ENCODE assay signal across 9 mouse cellular contexts in the genomic region with DNA sequence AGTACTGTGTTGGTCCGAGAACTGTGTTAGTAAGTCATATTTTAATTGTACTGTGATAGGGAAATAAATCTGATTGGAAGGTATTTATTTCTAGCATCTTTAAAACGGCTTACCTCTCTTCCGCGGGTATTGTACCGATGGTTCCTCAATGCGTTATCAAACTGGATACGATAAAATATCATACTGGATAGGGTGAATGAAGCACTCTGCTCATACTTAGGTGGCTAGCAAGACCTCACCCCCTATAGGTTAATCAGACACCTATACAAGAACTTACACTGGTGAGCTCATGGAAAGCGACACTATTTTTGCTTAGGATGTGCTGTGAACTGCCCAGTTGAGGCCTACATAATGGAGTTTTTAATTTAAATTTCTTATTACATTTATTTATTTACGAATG. TPM values are rescaled to one million over a fixed set of nuclear protein-coding genes. Genes with fewer than 3 reads are reported as not detected.
DNase-seq lines count a peak whose midpoint lies in the region; ATAC-seq and TF ChIP-seq lines count a peak whose summit lies in the region.
"Had no signal": no experiment of that assay in that cellular context is flagged by ENCODE, and none has a peak within 500 bp of the region (broad histone marks: within the 10 kb centered on the region; RNA-seq: fewer than 3 reads in every experiment).

No protein-coding gene starts in this region.

- peak overlapping the region; percentile 85 for H3K27ac ChIP-seq in cerebellum, adult 2 months (ENCODE audit: insufficient read depth, low read length)
- peak overlapping the region; percentile 93 for H3K27ac ChIP-seq in neural tube, embryonic 11.5 days (ENCODE audit: low read depth, low read length)
- peak overlapping the region; percentile 98 for H3K27ac ChIP-seq in limb, embryonic 13.5 days
- H3K27ac ChIP-seq in stomach, embryonic 14.5 days (ENCODE audit: low read length): peak overlapping the region; percentile 91

- TF ChIP-seq CTCF in cerebellum, adult 2 months (IDR thresholded peaks at IDR 0.05; ENCODE audit: borderline replicate concordance, insufficient read depth, low read depth, low read length): no peak

- WGBS in cerebellum, adult 2 months: 68% methylated on average over 9 of the region's 9 CpGs
- WGBS in neural tube, embryonic 11.5 days: 78% methylated on average over 9 of the region's 9 CpGs
- 73% methylated on average over 9 of the region's 9 CpGs for WGBS in limb, embryonic 13.5 days
- 72% methylated on average over 9 of the region's 9 CpGs for WGBS in stomach, embryonic 14.5 days

- peak overlapping the region; percentile 56 for H3K9ac ChIP-seq in neural tube, embryonic 11.5 days (ENCODE audit: low read length)
- peak overlapping the region; percentile 70 for H3K9ac ChIP-seq in limb, embryonic 13.5 days
- peak overlapping the region; percentile 61 for H3K9ac ChIP-seq in stomach, embryonic 14.5 days (replicated peaks; ENCODE audit: low read depth, low read length)

- ATAC-seq in neural tube, embryonic 11.5 days (ENCODE audit: insufficient read depth, low FRiP score, low TSS enrichment): no peak
- ATAC-seq in limb, embryonic 13.5 days (ENCODE audit: low FRiP score, low read depth): no peak
- ATAC-seq in stomach, embryonic 14.5 days (ENCODE audit: insufficient number of reproducible peaks, insufficient read depth, low FRiP score, low read depth): no peak

- TF ChIP-seq POLR2A in cerebellum, adult 2 months (IDR thresholded peaks at IDR 0.05; ENCODE audit: borderline replicate concordance, insufficient read depth, low read length): no peak

- H3K9me3 ChIP-seq in neural tube, embryonic 11.5 days (ENCODE audit: control insufficient read depth, low read length): no peaks in the 10 kb centered on the region
- H3K9me3 ChIP-seq in limb, embryonic 13.5 days: no peaks in the 10 kb centered on the region
- no peaks in the 10 kb centered on the region for H3K9me3 ChIP-seq in stomach, embryonic 14.5 days (ENCODE audit: control insufficient read depth, low read depth, low read length)

- no peaks in the 10 kb centered on the region; the same call in 1 of the 2 replicates for H3K36me3 ChIP-seq in neural tube, embryonic 11.5 days (ENCODE audit: control insufficient read depth, insufficient read depth, low read length)
- H3K36me3 ChIP-seq in limb, embryonic 13.5 days: peaks cover 27% of the 10 kb centered on the region
- H3K36me3 ChIP-seq in stomach, embryonic 14.5 days (ENCODE audit: control insufficient read depth, insufficient read depth, low read length): peaks cover 4% of the 10 kb centered on the region

- peak overlapping the region; percentile 78 for H3K4me3 ChIP-seq in cerebellum, adult 2 months (replicated peaks; ENCODE audit: insufficient read depth, low read depth, low read length)
- H3K4me3 ChIP-seq in neural tube, embryonic 11.5 days (ENCODE audit: low read depth, low read length): peak overlapping the region; percentile 57
- peak overlapping the region; percentile 68 for H3K4me3 ChIP-seq in limb, embryonic 13.5 days
- peak overlapping the region; percentile 55 for H3K4me3 ChIP-seq in stomach, embryonic 14.5 days (ENCODE audit: low read depth, low read length)

- H3K27me3 ChIP-seq in cerebellum, adult 2 months (ENCODE audit: control insufficient read depth, insufficient read depth, low read length): no peaks in the 10 kb centered on the region
- H3K27me3 ChIP-seq in neural tube, embryonic 11.5 days (ENCODE audit: control insufficient read depth, insufficient read depth, low read length): no peaks in the 10 kb centered on the region
- H3K27me3 ChIP-seq in limb, embryonic 13.5 days: no peaks in the 10 kb centered on the region
- H3K27me3 ChIP-seq in stomach, embryonic 14.5 days (ENCODE audit: control insufficient read depth, insufficient read depth, low read length): no peaks in the 10 kb centered on the region

- intact Hi-C loops in gastrocnemius, postnatal 14 days (cut with DNase I; ENCODE audit: low total_unique reads): no loop called here

- DNase-seq in cerebellum, adult 2 months: no peak
- no peak for DNase-seq in cerebellum, postnatal 4 days (ENCODE audit: low spot score in 2 of 2)
- DNase-seq in neural tube, embryonic 11.5 days (ENCODE audit: low spot score): no peak
- DNase-seq in neural tube, embryonic 10.5 days (ENCODE audit: extremely low spot score, low spot score): no peak
- no peak for DNase-seq in gastrocnemius, postnatal 14 days
- DNase-seq in spleen, adult 12 weeks (ENCODE audit: low spot score): no peak
- DNase-seq: kidney, postnatal 36 days had no signal

- H3K4me2 ChIP-seq in neural tube, embryonic 11.5 days (ENCODE audit: low read depth): peak overlapping the region; percentile 70
- H3K4me2 ChIP-seq in limb, embryonic 13.5 days (replicated peaks): peak overlapping the region; percentile 85
- H3K4me2 ChIP-seq in stomach, embryonic 14.5 days (replicated peaks; ENCODE audit: low read depth, low read length): peak overlapping the region; percentile 59

- H3K4me1 ChIP-seq in cerebellum, adult 2 months (ENCODE audit: control insufficient read depth, insufficient read depth, low read length): peaks cover 7% of the 10 kb centered on the region; the same call in 1 of the 2 replicates
- H3K4me1 ChIP-seq in neural tube, embryonic 11.5 days (ENCODE audit: control insufficient read depth, insufficient read depth, low read length): 0 out of 2 replicates have a peak, but pooled peaks cover 4% of the 10 kb centered on the region
- peaks cover 29% of the 10 kb centered on the region for H3K4me1 ChIP-seq in limb, embryonic 13.5 days
- H3K4me1 ChIP-seq in stomach, embryonic 14.5 days (ENCODE audit: control insufficient read depth, insufficient read depth, low read length): peaks cover 10% of the 10 kb centered on the region

RNA-seq across cellular contexts. Expression of a gene that starts 0.9 kb away (rescaled TPM):
- 93.2 and 95.5 TPM in 2 replicates for polyA plus RNA-seq in cerebellum, adult 2 months (2012; rRNA removed)
- 89.1 and 90.4 TPM in 2 replicates for polyA plus RNA-seq in neural tube, embryonic 11.5 days (2014; fragmentation: Nextera tagmentation; extraction: Ambion mirVana)
- polyA plus RNA-seq in limb, embryonic 13.5 days (2015; fragmentation: Nextera tagmentation; extraction: Ambion mirVana): 128 and 133 TPM in 2 replicates
- polyA plus RNA-seq in stomach, embryonic 14.5 days (2014; fragmentation: Nextera tagmentation; extraction: Ambion mirVana): 116 and 118 TPM in 2 replicates
- 10 to 100 TPM; 35.6 to 47.3 TPM for total RNA-seq in gastrocnemius, postnatal 14 days (2021)

RNA-seq across cellular contexts. Expression of a gene that starts 1.2 kb away (rescaled TPM):
- polyA plus RNA-seq in cerebellum, adult 2 months (2012; rRNA removed): 25.4 and 28.8 TPM in 2 replicates
- 34.9 and 35.4 TPM in 2 replicates for polyA plus RNA-seq in neural tube, embryonic 11.5 days (2014; fragmentation: Nextera tagmentation; extraction: Ambion mirVana)
- polyA plus RNA-seq in limb, embryonic 13.5 days (2015; fragmentation: Nextera tagmentation; extraction: Ambion mirVana): 44.9 and 46.0 TPM in 2 replicates
- polyA plus RNA-seq in stomach, embryonic 14.5 days (2014; fragmentation: Nextera tagmentation; extraction: Ambion mirVana): 44.0 and 46.6 TPM in 2 replicates
- total RNA-seq in gastrocnemius, postnatal 14 days (2021): 10 to 100 TPM; 11.2 to 13.2 TPM

RNA-seq across cellular contexts. Expression of a gene that starts 52.2 kb away (rescaled TPM):
- 48.3 and 53.9 TPM in 2 replicates for polyA plus RNA-seq in cerebellum, adult 2 months (2012; rRNA removed)
- polyA plus RNA-seq in neural tube, embryonic 11.5 days (2014; fragmentation: Nextera tagmentation; extraction: Ambion mirVana): 5.2 and 7.0 TPM in 2 replicates
- polyA plus RNA-seq in limb, embryonic 13.5 days (2015; fragmentation: Nextera tagmentation; extraction: Ambion mirVana): 75.9 and 77.0 TPM in 2 replicates
- polyA plus RNA-seq in stomach, embryonic 14.5 days (2014; fragmentation: Nextera tagmentation; extraction: Ambion mirVana): 2.5 and 3.0 TPM in 2 replicates
- total RNA-seq in gastrocnemius, postnatal 14 days (2021): 10 to 100 TPM; 15.4 to 70.6 TPM
